Mouse (Mus musculus) embryonic facial prominence, embryonic 12.5 days (tissue): ENCODE measurements around the gene Rhobtb1. TPM values are rescaled to one million over a fixed set of nuclear protein-coding genes. Genes with fewer than 3 reads are reported as not detected.

ENCODE experiments used
- ATAC-seq: fragments of 200-750 bp; cut with Nextera tagmentation; 2 replicates; pipeline ENCODE4 v1.8.0; 2017; ENCODE audit not compliant: insufficient number of reproducible peaks, insufficient read depth, low FRiP score, low TSS enrichment
- H3K27ac ChIP-seq: fragments of 300-500 bp; sonication (generic); 2 replicates; pipeline ENCODE4 v1.5.1; 2016; ENCODE audit warnings: mild to moderate bottlenecking
- H3K27me3 ChIP-seq: fragments of 300-500 bp; sonication (generic); 2 replicates; pipeline ENCODE4 v1.6.1; 2016; ENCODE audit warnings: mild to moderate bottlenecking, moderate library complexity
- H3K36me3 ChIP-seq: fragments of 300-500 bp; sonication (generic); 2 replicates; pipeline ENCODE4 v1.6.1; 2016; ENCODE audit warnings: mild to moderate bottlenecking
- H3K4me1 ChIP-seq: fragments of 300-500 bp; sonication (generic); 2 replicates; pipeline ENCODE4 v1.6.1; 2016
- H3K4me2 ChIP-seq: fragments of 300-500 bp; sonication (generic); replicated peaks from 2 replicates; pipeline ENCODE4 v1.6.1; 2016; ENCODE audit warnings: mild to moderate bottlenecking, moderate library complexity
- H3K4me3 ChIP-seq: fragments of 300-500 bp; sonication (generic); 2 replicates; pipeline ENCODE4 v1.5.1; 2016; ENCODE audit warnings: mild to moderate bottlenecking
- H3K9ac ChIP-seq: fragments of 300-500 bp; sonication (generic); 2 replicates; pipeline ENCODE4 v1.6.1; 2016; ENCODE audit warnings: mild to moderate bottlenecking, moderate library complexity
- H3K9me3 ChIP-seq: fragments of 300-500 bp; sonication (generic); 2 replicates; pipeline ENCODE4 v1.6.1; 2016; ENCODE audit warnings: mild to moderate bottlenecking, moderate library complexity
- WGBS: fragments of 180-500 bp; shearing (Covaris S2); methylation state at CpG from one replicate; pipeline ENCODE4 v1.1.7; 2016; 5-methylcytosine and 5-hydroxymethylcytosine counted together
- polyA plus RNA-seq: library from polyadenylated mRNA; unstranded; fragments of >200 nt; fragmentation: Nextera tagmentation; extraction: Ambion mirVana; gene quantifications from 2 replicates; pipeline ENCODE4 v1.2.1, GENCODE M21; 2016

Gene Rhobtb1
- polyA plus RNA-seq, 1 experiment from 2014 or later, result 33.0 TPM

DNA sequence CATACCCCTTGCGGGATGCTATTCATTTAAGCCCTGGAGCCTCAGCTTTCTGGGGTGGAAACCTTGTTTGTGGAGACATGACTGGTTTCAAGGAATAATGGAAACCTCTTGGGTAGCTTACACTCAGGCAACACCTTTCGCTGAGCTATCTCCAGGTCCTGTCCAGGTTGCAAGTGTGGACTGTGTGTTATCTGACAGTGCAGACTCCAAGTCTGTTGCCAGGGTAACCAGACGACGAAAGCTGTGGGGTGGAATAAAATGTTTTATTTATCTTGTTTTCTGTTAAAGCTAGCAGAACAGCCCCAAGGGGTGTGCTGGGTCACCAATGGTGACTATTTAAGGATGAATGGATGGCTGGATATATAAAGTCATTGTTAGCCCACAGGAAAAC lies 177.4 kb downstream of the Rhobtb1 start:
- Histone ChIP-seq H3K4me2 (no peak overlapping the region), H3K4me3 (no peak overlapping the region), H3K27ac (no peak overlapping the region), H3K9ac (no peak overlapping the region), H3K36me3 (0 out of 2 replicates have a peak, but pooled peaks cover 3% of the 10 kb centered on the region), H3K9me3 (no peaks in the 10 kb centered on the region), H3K27me3 (no peaks in the 10 kb centered on the region), H3K4me1 (no peaks in the 10 kb centered on the region)
- ATAC-seq, result no peak
- 81% methylated on average over 4 of the region's 4 CpGs for WGBS

DNA sequence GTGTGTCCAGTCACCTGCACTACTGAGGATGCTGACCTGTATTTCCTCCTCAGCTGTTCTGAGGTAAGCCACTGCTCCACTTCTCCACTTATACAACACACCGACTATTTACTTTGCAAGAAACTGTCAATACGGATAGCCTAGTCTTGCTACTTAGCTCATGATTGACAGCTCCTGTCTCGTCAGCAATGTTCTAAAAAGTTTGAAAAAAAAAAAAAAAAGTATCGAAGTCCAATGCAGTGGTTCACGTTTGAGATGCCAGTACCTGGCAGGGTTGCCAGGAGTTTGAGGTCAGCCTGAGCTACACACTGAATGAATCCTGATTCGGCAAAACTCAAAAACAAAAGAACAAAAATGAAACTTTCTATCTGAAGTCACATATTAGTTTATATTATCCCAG lies 180.0 kb downstream of the Rhobtb1 start:
- H3K4me3 ChIP-seq, result no peak overlapping the region
- H3K9me3 ChIP-seq, result no peaks in the 10 kb centered on the region
- H3K27ac ChIP-seq, result no peak overlapping the region
- H3K4me2 ChIP-seq, result no peak overlapping the region
- WGBS, result 85% methylated on average over 6 of the region's 6 CpGs
- no peak for ATAC-seq
- H3K9ac ChIP-seq, result no peak overlapping the region
- no peaks in the 10 kb centered on the region for H3K4me1 ChIP-seq
- H3K27me3 ChIP-seq, result no peaks in the 10 kb centered on the region
- H3K36me3 ChIP-seq, result peaks cover 23% of the 10 kb centered on the region

GRCm38 (mm10) chr10:69333212-69333611 lies 182.0 kb downstream of the Rhobtb1 start:
- Histone ChIP-seq H3K4me1 (no peaks in the 10 kb centered on the region), H3K4me3 (no peak overlapping the region), H3K27ac (no peak overlapping the region), H3K36me3 (peaks cover 42% of the 10 kb centered on the region), H3K9ac (no peak overlapping the region), H3K4me2 (no peak overlapping the region), H3K9me3 (no peaks in the 10 kb centered on the region), H3K27me3 (no peaks in the 10 kb centered on the region)
- 91% methylated on average over 11 of the region's 11 CpGs for WGBS
- no peak for ATAC-seq

DNA sequence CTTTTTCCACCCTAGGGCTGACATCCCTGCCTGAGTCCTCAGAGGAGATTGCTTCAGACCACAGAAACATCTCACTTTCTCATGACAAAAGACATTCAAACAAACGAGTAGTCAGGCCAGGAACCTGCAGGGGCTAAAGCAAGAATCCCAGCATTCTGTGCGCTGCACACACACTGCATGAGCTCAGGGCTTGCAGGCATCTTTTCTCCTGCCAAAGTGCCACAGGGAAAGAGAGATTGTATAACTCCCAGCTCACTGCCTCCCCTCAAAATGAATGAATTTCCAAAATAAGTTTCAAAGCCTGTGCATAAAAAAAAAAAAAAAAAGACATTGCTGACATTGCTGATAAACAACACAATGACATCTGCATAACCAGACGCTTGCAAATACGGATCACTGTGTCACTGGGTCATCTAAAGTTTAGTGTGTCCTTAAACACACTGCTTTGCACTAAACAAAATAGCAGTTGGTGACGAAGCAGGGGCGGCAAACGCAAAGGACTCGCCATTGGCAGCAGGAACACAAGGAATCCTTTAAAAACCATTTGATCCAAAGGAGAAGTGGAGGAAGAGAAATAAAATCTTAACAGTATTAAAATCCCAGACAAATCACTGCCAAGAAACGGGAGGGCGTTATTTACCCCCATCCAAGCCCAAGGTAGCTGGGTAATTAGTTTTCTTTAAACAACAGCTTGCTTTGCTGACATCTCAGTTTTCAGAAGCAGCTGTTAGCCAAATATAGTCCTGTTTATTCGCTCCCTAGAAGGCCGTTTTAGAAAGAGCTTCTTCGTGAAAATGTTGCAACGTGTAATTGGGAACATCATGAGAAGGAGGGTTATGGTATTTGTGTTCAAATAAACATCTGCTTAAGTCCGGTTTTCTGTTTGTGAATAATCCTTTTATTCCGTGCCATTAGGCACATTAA lies 183.3 kb downstream of the Rhobtb1 start:
- no peak overlapping the region for H3K4me3 ChIP-seq
- no peak overlapping the region for H3K4me2 ChIP-seq
- H3K27me3 ChIP-seq, result no peaks in the 10 kb centered on the region
- no peaks in the 10 kb centered on the region for H3K4me1 ChIP-seq
- ATAC-seq, result no peak
- H3K9me3 ChIP-seq, result no peaks in the 10 kb centered on the region
- WGBS, result 76% methylated on average over 16 of the region's 16 CpGs
- peaks cover 54% of the 10 kb centered on the region for H3K36me3 ChIP-seq
- peak overlapping the region; percentile 8; the same call in 1 of the 2 replicates for H3K27ac ChIP-seq
- no peak overlapping the region for H3K9ac ChIP-seq

- Histone ChIP-seq H3K9me3 (no peaks in the 10 kb centered on the region), H3K36me3 (peaks cover 61% of the 10 kb centered on the region), H3K4me1 (no peaks in the 10 kb centered on the region), H3K27ac (peak overlapping the region; percentile 8; the same call in 1 of the 2 replicates), H3K4me3 (no peak overlapping the region), H3K9ac (no peak overlapping the region), H3K4me2 (no peak overlapping the region), H3K27me3 (no peaks in the 10 kb centered on the region)
- no peak for ATAC-seq
- 77% methylated on average over 7 of the region's 7 CpGs for WGBS
These were observed 183.9 kb downstream of the Rhobtb1 start for GRCm38 (mm10) chr10:69335195-69335536.

DNA sequence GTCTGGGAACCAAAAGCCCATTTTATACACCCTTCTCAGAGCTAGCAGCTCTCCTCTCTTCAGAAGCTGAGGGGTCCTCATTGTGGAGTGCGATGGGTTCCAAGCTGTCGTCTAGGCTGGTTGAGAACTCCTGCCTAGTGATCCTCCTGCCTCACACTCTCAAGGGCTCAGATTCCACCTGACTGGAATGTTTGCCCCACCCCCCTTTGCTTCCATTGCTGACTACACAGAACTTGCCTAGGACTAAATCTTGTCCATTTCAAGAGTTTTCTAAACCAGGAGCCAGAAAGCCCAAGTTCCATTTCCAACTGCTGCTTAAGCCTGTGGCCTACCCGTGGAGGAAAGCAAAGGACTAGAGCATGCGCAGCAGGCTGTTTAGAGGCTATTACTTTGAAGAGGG lies 184.4 kb downstream of the Rhobtb1 start:
- H3K36me3 ChIP-seq, result peaks cover 65% of the 10 kb centered on the region
- H3K27me3 ChIP-seq, result no peaks in the 10 kb centered on the region
- H3K9me3 ChIP-seq, result no peaks in the 10 kb centered on the region
- H3K4me2 ChIP-seq, result no peak overlapping the region
- H3K27ac ChIP-seq, result peak overlapping the region; percentile 8; the same call in 1 of the 2 replicates
- H3K9ac ChIP-seq, result no peak overlapping the region
- H3K4me3 ChIP-seq, result no peak overlapping the region
- H3K4me1 ChIP-seq, result no peaks in the 10 kb centered on the region
- ATAC-seq, result no peak
- 77% methylated on average over 4 of the region's 4 CpGs for WGBS

GRCm38 (mm10) chr10:69336219-69336618 lies 185.0 kb downstream of the Rhobtb1 start:
- whole genome bisulfite sequencing, result 86% methylated on average over 11 of the region's 11 CpGs
- Histone ChIP-seq H3K9me3 (no peaks in the 10 kb centered on the region), H3K27ac (no peak overlapping the region), H3K4me2 (no peak overlapping the region), H3K4me3 (no peak overlapping the region), H3K36me3 (peaks cover 70% of the 10 kb centered on the region), H3K4me1 (no peaks in the 10 kb centered on the region), H3K9ac (no peak overlapping the region), H3K27me3 (no peaks in the 10 kb centered on the region)
- no peak for ATAC-seq

DNA sequence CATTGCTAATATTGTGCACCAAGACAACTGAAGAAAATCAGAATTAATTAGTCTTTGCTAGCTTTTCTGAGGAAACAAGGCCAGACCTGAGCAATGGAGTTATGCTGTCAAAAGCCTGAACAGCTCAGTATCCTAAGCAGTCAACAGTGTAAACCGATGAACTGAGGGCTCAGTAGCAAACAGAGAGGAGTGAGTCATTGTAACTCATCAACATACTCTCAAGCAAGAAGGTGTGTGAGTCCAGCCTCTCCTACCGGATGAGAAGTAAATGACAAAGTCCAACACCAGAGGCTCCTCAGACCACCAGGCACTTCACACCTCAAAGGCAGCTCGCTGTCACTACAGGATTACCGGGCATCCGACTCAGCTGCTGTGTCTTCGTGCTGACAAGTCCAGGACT lies 188.8 kb downstream of the Rhobtb1 start:
- Histone ChIP-seq H3K4me2 (no peak overlapping the region), H3K36me3 (peaks cover 92% of the 10 kb centered on the region), H3K27me3 (no peaks in the 10 kb centered on the region), H3K27ac (no peak overlapping the region), H3K9ac (no peak overlapping the region), H3K4me3 (no peak overlapping the region), H3K9me3 (no peaks in the 10 kb centered on the region), H3K4me1 (no peaks in the 10 kb centered on the region)
- ATAC-seq, result no peak
- 94% methylated on average over 6 of the region's 6 CpGs for WGBS

Other genes starting within 250 kb of the Rhobtb1 start
- 3.0 and 3.3 TPM in 2 replicates for gene A930033H14Rik, start 61.7 kb downstream of the Rhobtb1 start, polyA plus RNA-seq
- 372 and 387 TPM in 2 replicates for gene Cdk1, start 201.5 kb downstream of the Rhobtb1 start, polyA plus RNA-seq
- gene Ank3, start 247.3 kb downstream of the Rhobtb1 start, polyA plus RNA-seq, result 38.7 and 40.0 TPM in 2 replicates